Mouse (Mus musculus) limb, embryonic 15.5 days (tissue): ENCODE results near the gene Tarm1. TPM values are rescaled to one million over a fixed set of nuclear protein-coding genes. Genes with fewer than 3 reads are reported as not detected.

Source experiments
- ATAC-seq: fragments of 200-750 bp; cut with Nextera tagmentation; 2 replicates; pipeline ENCODE4 v1.8.0; 2017; ENCODE audit warnings: low read depth, moderate TSS enrichment; ENCODE audit not compliant: insufficient number of reproducible peaks, low FRiP score, low TSS enrichment
- H3K27ac ChIP-seq: fragments of 300-500 bp; sonication (generic); 2 replicates; pipeline ENCODE4 v1.5.1; 2015; ENCODE audit warnings: moderate library complexity, mild to moderate bottlenecking, inconsistent platforms
- H3K27me3 ChIP-seq: fragments of 300-500 bp; sonication (generic); 2 replicates; pipeline ENCODE4 v1.6.1; 2015; ENCODE audit warnings: inconsistent platforms
- H3K36me3 ChIP-seq: fragments of 300-500 bp; sonication (generic); 2 replicates; pipeline ENCODE4 v1.6.1; 2015; ENCODE audit warnings: inconsistent platforms
- H3K4me1 ChIP-seq: fragments of 300-500 bp; sonication (generic); 2 replicates; pipeline ENCODE4 v1.6.1; 2015; ENCODE audit warnings: inconsistent platforms
- H3K4me2 ChIP-seq: fragments of 300-500 bp; sonication (generic); 2 replicates; pipeline ENCODE4 v1.6.1; 2015; ENCODE audit warnings: mild to moderate bottlenecking, inconsistent platforms
- H3K4me3 ChIP-seq: fragments of 300-500 bp; sonication (generic); 2 replicates; pipeline ENCODE4 v1.5.1; 2015; ENCODE audit warnings: mild to moderate bottlenecking, inconsistent platforms
- H3K9ac ChIP-seq: fragments of 300-500 bp; sonication (generic); 2 replicates; pipeline ENCODE4 v1.6.1; 2015; ENCODE audit warnings: inconsistent platforms
- H3K9me3 ChIP-seq: fragments of 300-500 bp; sonication (generic); 2 replicates; pipeline ENCODE4 v1.6.1; 2016; ENCODE audit warnings: inconsistent platforms
- WGBS: fragments of 180-500 bp; shearing (Covaris S2); methylation state at CpG from one replicate; pipeline ENCODE4 v1.1.7; 2015; 5-methylcytosine and 5-hydroxymethylcytosine counted together
- polyA plus RNA-seq: library from polyadenylated mRNA; unstranded; fragments of >200 nt; fragmentation: Nextera tagmentation; extraction: Ambion mirVana; gene quantifications from 2 replicates; pipeline ENCODE4 v1.2.1, GENCODE M21; 2015

Gene Tarm1
- polyA plus RNA-seq, 1 experiment from 2014 or later, result 0.95 TPM

DNA sequence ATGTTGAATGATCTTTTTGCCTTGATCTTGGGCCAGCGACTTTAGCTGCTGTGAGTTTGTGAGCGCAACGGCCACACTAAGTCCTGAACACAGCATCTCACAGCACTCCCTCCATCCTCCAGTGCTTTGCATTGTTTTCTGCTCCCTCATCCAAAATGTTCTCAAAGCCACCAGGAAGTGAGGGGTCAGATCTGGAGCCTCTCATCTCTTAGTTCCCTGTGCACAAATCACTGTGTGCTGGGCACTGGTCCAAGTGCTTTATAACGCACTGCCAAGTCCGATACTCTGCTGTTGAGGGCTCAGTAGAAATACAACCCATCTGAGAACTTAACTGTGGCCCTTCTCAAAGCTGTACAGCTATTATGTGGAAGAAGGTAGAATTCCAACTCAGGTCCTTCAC is 64.5 kb downstream of the Tarm1 start:
- no peaks in the 10 kb centered on the region for H3K9me3 ChIP-seq
- H3K36me3 ChIP-seq, result no peaks in the 10 kb centered on the region
- H3K9ac ChIP-seq, result no peak overlapping the region
- WGBS, result 30% methylated on average over 5 of the region's 5 CpGs
- H3K4me3 ChIP-seq, result no peak overlapping the region
- ATAC-seq, result no peak
- no peak overlapping the region for H3K4me2 ChIP-seq
- H3K4me1 ChIP-seq, result peaks cover 3% of the 10 kb centered on the region; the same call in 1 of the 2 replicates
- H3K27me3 ChIP-seq, result 0 out of 2 replicates have a peak, but pooled peaks cover 5% of the 10 kb centered on the region
- H3K27ac ChIP-seq, result no peak overlapping the region

Other genes with a start within 250 kb of the Tarm1 start
- 125 and 177 TPM in 2 replicates for gene Myadm, start 213.5 kb downstream of the Tarm1 start, polyA plus RNA-seq
- 0.12 and 0.35 TPM in 2 replicates for gene Prkcg, start 213.4 kb downstream of the Tarm1 start, polyA plus RNA-seq
- gene Cacng7, start 169.7 kb downstream of the Tarm1 start, polyA plus RNA-seq, result 1.7 and 2.6 TPM in 2 replicates
- 2.4 and 2.6 TPM in 2 replicates for gene Cacng8, start 111.9 kb downstream of the Tarm1 start, polyA plus RNA-seq
- gene Cacng6, start 78.4 kb downstream of the Tarm1 start, polyA plus RNA-seq, result 6.7 and 15.4 TPM in 2 replicates
- 0.29 and 0.87 TPM in 2 replicates for gene Oscar, start 113.5 kb upstream of the Tarm1 start, polyA plus RNA-seq
- gene Ndufa3, start 114.7 kb upstream of the Tarm1 start, polyA plus RNA-seq, result 425 and 461 TPM in 2 replicates
- 23.2 and 24.6 TPM in 2 replicates for gene Tfpt, start 127.3 kb upstream of the Tarm1 start, polyA plus RNA-seq
- 88.3 and 94.0 TPM in 2 replicates for gene Prpf31, start 127.4 kb upstream of the Tarm1 start, polyA plus RNA-seq
- gene Cnot3, start 142.6 kb upstream of the Tarm1 start, polyA plus RNA-seq, result 48.3 and 53.3 TPM in 2 replicates
- gene Leng1, start 163.2 kb upstream of the Tarm1 start, polyA plus RNA-seq, result 20.3 and 21.8 TPM in 2 replicates
- gene Tmc4, start 174.9 kb upstream of the Tarm1 start, polyA plus RNA-seq, result 5.0 and 7.0 TPM in 2 replicates
- 251 and 270 TPM in 2 replicates for gene Tsen34, start 190.2 kb upstream of the Tarm1 start, polyA plus RNA-seq
- 59.7 and 63.6 TPM in 2 replicates for gene Mboat7, start 190.9 kb upstream of the Tarm1 start, polyA plus RNA-seq
- 1,336 and 1,506 TPM in 2 replicates for gene Rps9, start 201.4 kb upstream of the Tarm1 start, polyA plus RNA-seq
- gene Pirb, start 217.8 kb upstream of the Tarm1 start, polyA plus RNA-seq, result 0.96 and 2.4 TPM in 2 replicates